Mouse (Mus musculus) liver, embryonic 11.5 days (tissue): ENCODE results near the gene Clpp. TPM values are rescaled to one million over a fixed set of nuclear protein-coding genes. Genes with fewer than 3 reads are reported as not detected.

Experiments used
- ATAC-seq: fragments of 200-750 bp; cut with Nextera tagmentation; replicated peaks from 2 replicates; pipeline ENCODE4 v1.8.0; 2017; ENCODE audit warnings: moderate number of reproducible peaks, mild to moderate bottlenecking, moderate TSS enrichment, moderate library complexity; ENCODE audit not compliant: low FRiP score
- DNase-seq: peaks from one replicate; pipeline ENCODE4 v3.0.0-alpha.2; 2017; ENCODE audit warnings: low spot score
- H3K27ac ChIP-seq: fragments of 300-500 bp; sonication (generic); 2 replicates; pipeline ENCODE4 v1.5.1; 2014; ENCODE audit warnings: mild to moderate bottlenecking, low read depth, low read length, control low read depth
- H3K27me3 ChIP-seq: fragments of 300-500 bp; sonication (generic); replicated peaks from 2 replicates; pipeline ENCODE4 v1.6.1; 2014; ENCODE audit warnings: low read length, mixed read lengths; ENCODE audit not compliant: control insufficient read depth, insufficient read depth
- H3K36me3 ChIP-seq: fragments of 300-500 bp; sonication (generic); 2 replicates; pipeline ENCODE4 v1.6.1; 2014; ENCODE audit warnings: mild to moderate bottlenecking, low read length, moderate library complexity, mixed read lengths; ENCODE audit not compliant: control insufficient read depth, insufficient read depth
- H3K4me1 ChIP-seq: fragments of 300-500 bp; sonication (generic); replicated peaks from 2 replicates; pipeline ENCODE4 v1.6.1; 2014; ENCODE audit warnings: low read length, mixed read lengths; ENCODE audit not compliant: control insufficient read depth, insufficient read depth
- H3K4me2 ChIP-seq: fragments of 300-500 bp; sonication (generic); 2 replicates; pipeline ENCODE4 v1.6.1; 2014; ENCODE audit warnings: mild to moderate bottlenecking, control low read depth, moderate library complexity
- H3K4me3 ChIP-seq: fragments of 300-500 bp; sonication (generic); 2 replicates; pipeline ENCODE4 v1.5.1; 2014; ENCODE audit warnings: low read depth, low read length, control low read depth
- H3K9ac ChIP-seq: fragments of 300-500 bp; sonication (generic); 2 replicates; pipeline ENCODE4 v1.6.1; 2014; ENCODE audit warnings: low read depth, low read length, control low read depth
- H3K9me3 ChIP-seq: fragments of 300-500 bp; sonication (generic); 2 replicates; pipeline ENCODE4 v1.6.1; 2016; ENCODE audit warnings: low read length, inconsistent platforms, mixed read lengths; ENCODE audit not compliant: control insufficient read depth
- WGBS: fragments of 180-500 bp; shearing (Covaris S2); extraction: QIAGEN DNeasy Blood & Tissue Kit; methylation state at CpG from one replicate; pipeline ENCODE4 v1.1.7; 2014; 5-methylcytosine and 5-hydroxymethylcytosine counted together
- polyA plus RNA-seq: library from polyadenylated mRNA; unstranded; fragments of >200 nt; fragmentation: Nextera tagmentation; extraction: Ambion mirVana; gene quantifications from 2 replicates; pipeline ENCODE4 v1.2.1, GENCODE M21; 2014

Clpp gene
- polyA plus RNA-seq, 1 experiment from 2014 or later, result 181 TPM

GRCm38 (mm10) chr17:56963646-56964045 is 26.5 kb upstream of the Clpp start:
- ATAC-seq, result no peak
- 73% methylated on average over 6 of the region's 6 CpGs for WGBS
- DNase-seq, result no peak
- no peak overlapping the region for H3K9ac ChIP-seq
- no peak overlapping the region for H3K27ac ChIP-seq
- no peaks in the 10 kb centered on the region for H3K27me3 ChIP-seq
- no peak overlapping the region for H3K4me2 ChIP-seq
- no peak overlapping the region for H3K4me3 ChIP-seq
- H3K36me3 ChIP-seq, result no peaks in the 10 kb centered on the region
- no peaks in the 10 kb centered on the region for H3K4me1 ChIP-seq
- H3K9me3 ChIP-seq, result no peaks in the 10 kb centered on the region

DNA sequence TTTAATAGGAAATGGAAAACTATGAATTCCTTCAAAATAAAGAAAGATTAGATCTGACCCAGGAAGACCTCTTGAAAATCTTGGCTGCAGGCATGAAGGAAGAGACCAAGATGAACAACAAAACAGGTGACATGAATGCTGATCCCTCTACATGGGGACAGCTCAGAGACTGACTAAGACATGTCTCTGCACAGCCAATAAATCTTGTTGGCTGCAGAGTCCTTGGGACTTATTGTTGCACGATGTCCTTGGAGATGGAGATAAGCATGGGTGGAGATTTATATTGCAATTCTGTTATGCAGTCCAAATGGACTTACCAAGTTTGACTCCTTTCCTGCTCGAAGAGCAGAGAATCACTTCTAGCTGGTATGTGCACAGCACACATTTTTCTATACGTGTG is 20.8 kb upstream of the Clpp start:
- WGBS, result 61% methylated on average over 3 of the region's 3 CpGs

DNA sequence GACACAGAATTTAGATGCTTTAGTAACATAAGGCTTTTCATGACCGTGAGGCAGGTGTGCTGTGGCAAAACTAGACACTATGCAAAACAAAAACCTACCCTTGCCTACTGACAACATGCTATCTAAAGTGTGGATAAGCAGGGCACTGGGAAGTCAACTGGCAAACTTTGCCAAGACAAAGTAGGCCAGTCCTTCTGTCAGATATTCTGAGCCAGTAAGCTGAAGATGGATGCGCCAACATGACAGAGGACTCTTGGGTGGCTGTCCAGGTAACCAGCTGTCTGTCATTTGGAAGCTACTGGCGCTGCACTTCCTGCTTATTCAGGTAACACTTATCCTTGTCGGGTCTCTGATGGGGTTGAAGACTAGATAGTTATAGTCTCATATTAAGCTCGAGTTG is 20.0 kb upstream of the Clpp start:
- no peak overlapping the region for H3K4me2 ChIP-seq
- WGBS, result 56% methylated on average over 5 of the region's 5 CpGs
- H3K9ac ChIP-seq, result no peak overlapping the region
- no peak overlapping the region for H3K4me3 ChIP-seq
- DNase-seq (no peak), ATAC-seq (no peak)
- H3K4me1 ChIP-seq, result no peaks in the 10 kb centered on the region
- H3K36me3 ChIP-seq, result no peaks in the 10 kb centered on the region
- H3K27ac ChIP-seq, result no peak overlapping the region
- peaks cover 11% of the 10 kb centered on the region; the same call in 1 of the 2 replicates for H3K27me3 ChIP-seq
- H3K9me3 ChIP-seq, result no peaks in the 10 kb centered on the region

More for the DNA sequence above, 20.8 kb upstream of the Clpp start:
- Histone ChIP-seq H3K27ac (no peak overlapping the region), H3K36me3 (no peaks in the 10 kb centered on the region), H3K4me2 (no peak overlapping the region), H3K27me3 (peaks cover 11% of the 10 kb centered on the region; the same call in 1 of the 2 replicates), H3K4me3 (no peak overlapping the region), H3K4me1 (no peaks in the 10 kb centered on the region), H3K9ac (no peak overlapping the region), H3K9me3 (no peaks in the 10 kb centered on the region)
- DNase-seq (no peak), ATAC-seq (no peak)

GRCm38 (mm10) chr17:56973956-56974707 is 16.0 kb upstream of the Clpp start:
- no peak overlapping the region for H3K4me3 ChIP-seq
- ATAC-seq, result peak; percentile 51; the same call in 1 of the 2 replicates
- no peaks in the 10 kb centered on the region for H3K36me3 ChIP-seq
- H3K9me3 ChIP-seq, result no peaks in the 10 kb centered on the region
- H3K27ac ChIP-seq, result no peak overlapping the region
- H3K9ac ChIP-seq, result no peak overlapping the region
- no peaks in the 10 kb centered on the region for H3K4me1 ChIP-seq
- no peak for DNase-seq
- H3K4me2 ChIP-seq, result no peak overlapping the region
- WGBS, result 57% methylated on average over 11 of the region's 14 CpGs
- H3K27me3 ChIP-seq, result peaks cover 11% of the 10 kb centered on the region; the same call in 1 of the 2 replicates

DNA sequence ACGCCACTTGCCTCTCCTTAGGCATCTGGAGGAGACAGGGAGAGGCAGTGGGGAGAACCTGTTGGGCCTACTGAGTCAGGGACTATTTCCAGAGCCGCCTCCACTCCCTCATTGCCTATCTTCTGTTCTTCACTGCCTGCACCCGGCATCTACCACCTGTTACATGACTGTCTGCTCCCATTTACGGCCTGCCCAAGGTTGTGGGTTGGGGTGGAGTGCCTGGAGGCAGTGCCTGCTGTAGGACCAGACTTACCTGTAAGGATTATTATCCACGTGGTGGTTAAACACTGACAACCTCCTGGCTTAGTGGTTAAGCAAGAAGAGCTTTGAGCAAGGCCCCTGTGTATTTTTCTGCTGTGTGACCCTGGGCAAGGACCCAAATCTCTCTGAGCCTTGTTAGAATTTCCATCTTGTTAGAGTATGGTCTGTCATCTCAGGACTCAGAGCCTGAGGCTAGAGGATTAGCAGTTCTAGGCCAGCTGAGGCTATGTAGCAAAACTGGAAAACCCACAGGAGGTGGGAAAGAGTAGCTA is 15.3 kb upstream of the Clpp start:
- WGBS, result 75% methylated on average over 5 of the region's 5 CpGs
- H3K9me3 ChIP-seq, result no peaks in the 10 kb centered on the region
- DNase-seq, result no peak

DNA sequence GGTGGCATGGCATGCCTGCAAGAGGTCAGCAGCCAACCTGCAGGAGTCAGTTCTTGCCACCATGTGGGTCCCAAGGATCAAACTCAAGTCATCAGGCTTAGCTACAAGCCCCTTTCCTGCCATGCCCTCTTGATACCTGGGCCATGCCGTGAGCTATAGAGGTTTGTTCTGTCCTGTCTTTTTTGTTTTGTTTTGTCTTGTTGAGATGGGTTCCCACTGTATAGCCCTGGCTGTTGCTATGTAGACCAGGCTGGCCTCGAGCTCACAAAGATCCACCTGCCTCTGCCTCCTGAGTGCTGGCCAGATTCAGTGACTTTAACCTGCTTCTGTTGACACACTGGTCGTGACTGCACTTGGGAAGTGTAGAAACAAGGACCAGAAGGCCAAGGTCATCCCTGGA is 14.7 kb upstream of the Clpp start:
- H3K9ac ChIP-seq, result no peak overlapping the region
- no peaks in the 10 kb centered on the region for H3K9me3 ChIP-seq
- H3K36me3 ChIP-seq, result no peaks in the 10 kb centered on the region
- 66% methylated on average over 3 of the region's 3 CpGs for WGBS
- H3K4me1 ChIP-seq, result no peaks in the 10 kb centered on the region
- DNase-seq, result no peak
- ATAC-seq, result no peak
- H3K4me3 ChIP-seq, result no peak overlapping the region
- H3K27ac ChIP-seq, result no peak overlapping the region
- peaks cover 3% of the 10 kb centered on the region; the same call in 1 of the 2 replicates for H3K27me3 ChIP-seq
- no peak overlapping the region for H3K4me2 ChIP-seq

More for the DNA sequence above, 15.3 kb upstream of the Clpp start:
- no peak for ATAC-seq
- H3K36me3 ChIP-seq, result no peaks in the 10 kb centered on the region
- no peak overlapping the region for H3K27ac ChIP-seq
- H3K4me1 ChIP-seq, result no peaks in the 10 kb centered on the region
- no peak overlapping the region for H3K9ac ChIP-seq
- H3K4me2 ChIP-seq, result no peak overlapping the region
- no peak overlapping the region for H3K4me3 ChIP-seq
- H3K27me3 ChIP-seq, result peaks cover 6% of the 10 kb centered on the region; the same call in 1 of the 2 replicates

GRCm38 (mm10) chr17:56976531-56977390 is 13.3 kb upstream of the Clpp start:
- WGBS, result 68% methylated on average over 8 of the region's 8 CpGs
- no peaks in the 10 kb centered on the region for H3K9me3 ChIP-seq
- no peaks in the 10 kb centered on the region for H3K27me3 ChIP-seq
- no peaks in the 10 kb centered on the region for H3K36me3 ChIP-seq
- no peaks in the 10 kb centered on the region for H3K4me1 ChIP-seq
- ATAC-seq, result no peak
- DNase-seq, result no peak
- no peak overlapping the region for H3K9ac ChIP-seq
- no peak overlapping the region for H3K4me2 ChIP-seq
- no peak overlapping the region for H3K27ac ChIP-seq
- no peak overlapping the region for H3K4me3 ChIP-seq

GRCm38 (mm10) chr17:56979524-56979923 is 10.6 kb upstream of the Clpp start:
- no peak overlapping the region for H3K9ac ChIP-seq
- no peaks in the 10 kb centered on the region for H3K9me3 ChIP-seq
- no peaks in the 10 kb centered on the region for H3K4me1 ChIP-seq
- no peak for DNase-seq
- no peaks in the 10 kb centered on the region for H3K27me3 ChIP-seq
- no peak overlapping the region for H3K4me2 ChIP-seq
- H3K36me3 ChIP-seq, result no peaks in the 10 kb centered on the region
- 37% methylated on average over 7 of the region's 8 CpGs for WGBS
- no peak overlapping the region for H3K4me3 ChIP-seq
- H3K27ac ChIP-seq, result no peak overlapping the region
- ATAC-seq, result no peak
